Mouse (Mus musculus) ovary, postnatal 14 days (tissue): ENCODE results near the gene Col1a2.

ENCODE experiments used
- DNase-seq: peaks from one replicate; pipeline ENCODE4 v3.0.0; 2022; ENCODE audit warnings: low spot score

Col1a2 gene

GRCm38 (mm10) chr6:4587946-4588345 is 83.3 kb downstream of the Col1a2 start:
- no peak for DNase-seq

DNA sequence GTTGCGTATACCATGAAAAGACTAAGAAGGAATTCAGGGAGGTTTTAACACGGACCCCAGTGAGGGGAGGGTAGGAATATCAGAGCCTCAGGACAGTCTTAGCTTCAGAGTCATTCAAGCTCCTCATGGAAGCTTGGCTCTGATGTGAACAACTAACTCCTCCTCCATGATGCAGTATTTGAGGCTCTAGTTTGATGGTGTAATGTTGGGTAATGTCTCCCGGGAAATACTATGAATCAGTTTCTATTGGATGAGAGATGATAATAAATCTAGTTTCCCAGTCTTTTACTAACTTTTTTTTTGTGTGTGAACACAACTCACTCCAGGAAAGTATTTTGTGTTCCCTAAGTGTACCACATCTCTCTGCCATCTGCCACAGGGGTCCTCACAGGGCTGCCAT is 84.1 kb downstream of the Col1a2 start:
- no peak for DNase-seq

DNA sequence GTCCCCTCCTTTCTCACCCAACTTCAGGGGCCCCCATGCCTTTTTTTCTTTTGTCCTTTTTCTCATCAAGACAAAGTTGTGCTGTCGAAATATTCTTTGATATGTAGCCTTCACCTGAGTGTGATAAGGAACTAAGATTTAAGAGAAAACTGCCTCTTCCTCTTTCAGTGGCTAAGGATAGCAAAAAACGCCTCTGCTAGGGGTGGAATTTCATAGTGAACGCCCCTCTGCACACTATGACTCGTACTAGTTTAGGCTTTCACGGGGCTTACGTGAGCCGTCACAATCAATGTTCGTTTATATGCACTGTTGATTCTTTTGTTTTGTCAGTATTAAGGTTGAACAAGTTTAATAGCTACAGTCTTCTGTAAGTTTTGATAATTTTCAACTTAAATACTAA is 85.5 kb downstream of the Col1a2 start:
- DNase-seq, result no peak
